In genomic region chr1:86348083-86348482, GRCm38 (mm10) we compare ENCODE assay signal across 21 mouse cellular contexts.
"Had no signal": no experiment of that assay in that cellular context is flagged by ENCODE, and none has a peak within 500 bp of the region (broad histone marks: within the 10 kb centered on the region; RNA-seq: fewer than 3 reads in every experiment).

No protein-coding gene starts in this region.

- H3K4me3 ChIP-seq: left cerebral cortex, adult 2 months; limb, embryonic 12.5 days; limb, embryonic 15.5 days; liver, embryonic 15.5 days; lung, embryonic 15.5 days; megakaryocyte, embryonic 14.5 days; midbrain, embryonic 10.5 days; neural tube, embryonic 13.5 days; stomach, embryonic 15.5 days had no signal

- H3K4me2 ChIP-seq: limb, embryonic 12.5 days; limb, embryonic 15.5 days; liver, embryonic 11.5 days; liver, embryonic 15.5 days; lung, embryonic 15.5 days; neural tube, embryonic 13.5 days; stomach, embryonic 15.5 days had no signal

- H3K27ac ChIP-seq: left cerebral cortex, adult 2 months; limb, embryonic 12.5 days; limb, embryonic 15.5 days; liver, embryonic 15.5 days; lung, embryonic 15.5 days; midbrain, embryonic 10.5 days; neural tube, embryonic 13.5 days; stomach, embryonic 15.5 days had no signal

- DNase-seq: kidney, adult 2 months; kidney, postnatal 25 days; layer of hippocampus, postnatal 36 days; left cerebral cortex, postnatal 4 days; lung, postnatal 10 days; lung, postnatal 36 days; midbrain, embryonic 14.5 days; retina, postnatal 1 day; right cerebral cortex, postnatal 25 days; spleen, adult 18-20 months; thymus, postnatal 25 days had no signal

- H3K9me3 ChIP-seq: limb, embryonic 12.5 days; limb, embryonic 15.5 days; liver, embryonic 15.5 days; lung, embryonic 15.5 days; megakaryocyte, embryonic 14.5 days; midbrain, embryonic 10.5 days; neural tube, embryonic 13.5 days; stomach, embryonic 15.5 days had no signal

- H3K4me1 ChIP-seq: limb, embryonic 12.5 days; limb, embryonic 15.5 days; liver, embryonic 15.5 days; lung, embryonic 15.5 days; midbrain, embryonic 10.5 days; neural tube, embryonic 13.5 days; stomach, embryonic 15.5 days had no signal

- H3K9ac ChIP-seq: limb, embryonic 12.5 days; limb, embryonic 15.5 days; liver, embryonic 15.5 days; lung, embryonic 15.5 days; neural tube, embryonic 13.5 days; stomach, embryonic 15.5 days had no signal

- H3K27me3 ChIP-seq: limb, embryonic 12.5 days; limb, embryonic 15.5 days; liver, embryonic 15.5 days; lung, embryonic 15.5 days; megakaryocyte, embryonic 14.5 days; neural tube, embryonic 13.5 days; stomach, embryonic 15.5 days had no signal
